Mouse (Mus musculus): ENCODE data around the gene Myo15b.
"Not testable (repeated sequence)": the region's sequence is repeated elsewhere in the genome, so short reads cannot be mapped to it uniquely, and the experiment has no call there.

Gene Myo15b

DNA sequence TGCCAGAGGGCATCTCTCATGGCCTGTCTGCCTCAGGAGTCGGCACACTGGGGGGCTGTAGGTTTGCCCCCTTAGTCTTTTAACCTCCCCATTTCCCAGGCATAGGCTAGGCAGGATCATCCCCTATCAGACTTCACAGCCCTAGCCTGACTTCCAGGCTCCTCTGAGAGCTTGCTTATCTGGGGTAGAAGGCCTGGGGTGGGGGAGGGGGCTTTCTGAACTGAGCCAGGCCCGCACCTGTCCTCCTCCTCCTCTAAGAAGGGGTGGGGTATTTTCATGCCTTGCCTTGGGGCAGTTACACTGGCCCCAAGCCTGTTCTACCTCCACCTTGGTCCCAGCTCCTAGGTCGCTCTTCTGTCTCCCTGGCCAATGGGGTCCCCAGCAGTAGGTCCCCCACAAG is 26.7 kb upstream of the Myo15b start:
- no peak for DNase-seq

- no peak for DNase-seq
Measured at GRCm38 (mm10) chr11:115832064-115832463, 26.1 kb upstream of the Myo15b start.

DNA sequence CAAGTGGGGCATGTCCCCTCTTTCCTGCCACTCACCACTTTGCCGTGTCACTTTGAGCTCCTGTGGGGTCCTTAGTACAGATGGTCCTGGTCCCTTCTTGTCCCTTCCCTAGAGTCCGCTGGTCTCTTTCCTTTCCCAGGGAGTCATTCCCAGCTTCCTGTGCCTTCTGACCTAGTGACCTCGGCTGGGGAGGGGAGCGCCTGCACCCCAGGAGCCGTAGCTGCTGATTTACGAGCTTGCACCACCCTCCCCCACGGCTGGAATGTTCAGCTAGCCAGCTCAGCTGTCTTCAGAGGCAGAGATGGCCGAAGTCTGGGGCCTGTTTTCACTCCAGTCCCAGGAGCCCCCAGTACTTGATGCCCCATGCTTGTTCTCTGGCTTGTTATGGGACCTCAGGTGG is 25.7 kb upstream of the Myo15b start:
- peak; percentile 94 to 97 for DNase-seq

DNA sequence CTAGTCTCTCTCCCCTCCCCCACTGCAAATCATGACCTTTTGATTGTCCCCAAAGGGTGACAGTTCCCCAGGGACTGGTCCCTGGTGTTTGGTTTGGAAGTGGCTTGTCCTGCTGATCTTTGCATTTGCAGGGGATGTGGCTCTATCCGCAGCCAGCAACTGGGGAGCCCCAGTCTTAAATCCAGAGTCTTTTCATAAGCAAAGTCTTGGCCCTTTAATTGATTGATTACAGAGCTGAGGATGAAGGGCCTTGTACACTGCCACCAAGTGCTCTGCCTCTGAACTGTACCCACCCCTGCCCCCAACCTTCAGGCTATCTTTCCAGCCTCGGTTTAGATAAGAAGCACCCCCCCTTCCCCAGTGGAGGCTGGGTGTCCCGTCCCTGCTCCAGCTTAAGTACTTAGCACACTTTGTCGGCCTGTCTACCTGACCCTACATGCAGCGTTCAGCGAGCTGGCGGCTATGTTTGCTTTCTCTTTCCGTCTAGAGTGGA is 25.1 kb upstream of the Myo15b start:
- DNase-seq: peak; percentile 67 to 80

DNA sequence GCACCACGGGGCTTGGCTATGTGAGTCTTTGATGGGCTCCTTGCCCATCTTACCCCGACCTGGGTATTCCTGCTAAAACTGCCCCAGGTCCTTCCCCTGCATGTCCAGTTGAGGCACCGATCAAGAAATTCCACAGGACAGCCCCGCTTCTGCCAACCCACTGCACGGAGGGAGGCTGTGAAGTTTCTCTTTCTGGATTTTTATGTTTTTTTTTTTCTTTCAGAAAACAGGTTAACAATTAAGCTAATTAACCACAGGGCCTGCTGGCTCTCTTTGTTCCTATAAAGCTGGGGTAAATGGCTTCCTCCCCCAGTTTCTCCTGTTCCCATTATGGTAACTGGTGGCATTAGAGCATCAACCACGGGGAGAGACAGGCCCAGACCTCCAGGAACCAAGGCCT is 24.2 kb upstream of the Myo15b start:
- peak; percentile 45 to 72 for DNase-seq

- peak in 1 of 2 experiments; percentile 78 for DNase-seq
Measured at GRCm38 (mm10) chr11:115836656-115837395, 21.4 kb upstream of the Myo15b start.

- DNase-seq: peak; percentile 67 to 78
Measured at GRCm38 (mm10) chr11:115837606-115838345, 20.4 kb upstream of the Myo15b start.

- peak; percentile 61 to 82 for DNase-seq
Measured at GRCm38 (mm10) chr11:115838895-115839311, 19.3 kb upstream of the Myo15b start.

GRCm38 (mm10) chr11:115839732-115840131 is 18.5 kb upstream of the Myo15b start:
- DNase-seq: no peak

- DNase-seq: no peak
Measured at GRCm38 (mm10) chr11:115841044-115841443, 17.2 kb upstream of the Myo15b start.

DNA sequence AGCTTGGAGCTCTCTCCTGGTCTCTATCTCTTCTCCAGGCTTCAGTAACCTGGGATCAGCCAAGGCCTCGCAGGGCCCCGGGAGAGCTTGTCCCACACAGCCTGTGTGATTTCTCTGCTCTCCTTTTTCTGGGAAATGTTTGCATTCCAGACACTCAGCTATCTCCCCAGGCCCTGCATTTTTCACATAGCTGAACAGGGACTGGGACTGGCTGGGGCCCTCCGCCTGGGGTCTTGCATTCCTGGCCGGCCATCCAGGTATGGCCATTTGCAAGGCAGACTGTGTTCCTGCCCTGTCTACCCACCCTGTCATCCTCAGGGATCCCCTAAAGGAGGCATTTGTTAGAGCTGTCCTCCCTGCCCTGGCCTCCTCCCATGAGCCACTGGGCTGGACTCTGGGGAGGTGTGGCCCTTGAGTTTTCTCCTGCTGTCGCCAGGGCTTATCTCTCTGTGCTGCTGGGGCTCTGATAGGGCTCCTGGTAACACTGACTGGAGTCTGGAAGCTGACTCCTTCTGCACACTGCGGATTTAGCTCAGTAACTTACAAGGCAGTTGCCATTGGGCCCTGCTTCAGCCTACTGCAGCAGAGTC is 16.1 kb upstream of the Myo15b start:
- peak in 1 of 2 experiments; percentile 67 for DNase-seq

- DNase-seq: peak in 1 of 2 experiments; percentile 58
Measured at GRCm38 (mm10) chr11:115843141-115843890, 14.9 kb upstream of the Myo15b start.

DNA sequence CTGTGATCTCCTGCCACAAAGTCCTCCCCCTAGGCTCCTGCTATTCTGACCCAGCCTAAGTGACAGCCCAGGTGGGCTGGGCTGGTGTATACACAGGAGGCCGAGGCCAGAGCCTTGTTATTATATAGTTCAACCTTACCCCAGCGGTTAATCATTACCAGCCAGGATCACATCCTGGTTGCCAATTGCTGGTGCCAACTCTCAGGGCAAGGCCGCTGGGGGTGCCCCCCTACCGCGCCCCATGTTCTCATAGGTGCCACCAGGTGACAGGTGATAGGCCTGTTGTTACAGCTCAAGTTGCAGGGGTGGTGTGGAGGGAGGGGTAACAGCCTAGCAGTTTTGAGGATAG is 14.3 kb upstream of the Myo15b start:
- DNase-seq: peak; percentile 89 to 97

- peak; percentile 61 to 88 for DNase-seq
Measured at GRCm38 (mm10) chr11:115844240-115844639, 14.0 kb upstream of the Myo15b start.

GRCm38 (mm10) chr11:115845819-115846218 is 12.4 kb upstream of the Myo15b start:
- no peak for DNase-seq

DNA sequence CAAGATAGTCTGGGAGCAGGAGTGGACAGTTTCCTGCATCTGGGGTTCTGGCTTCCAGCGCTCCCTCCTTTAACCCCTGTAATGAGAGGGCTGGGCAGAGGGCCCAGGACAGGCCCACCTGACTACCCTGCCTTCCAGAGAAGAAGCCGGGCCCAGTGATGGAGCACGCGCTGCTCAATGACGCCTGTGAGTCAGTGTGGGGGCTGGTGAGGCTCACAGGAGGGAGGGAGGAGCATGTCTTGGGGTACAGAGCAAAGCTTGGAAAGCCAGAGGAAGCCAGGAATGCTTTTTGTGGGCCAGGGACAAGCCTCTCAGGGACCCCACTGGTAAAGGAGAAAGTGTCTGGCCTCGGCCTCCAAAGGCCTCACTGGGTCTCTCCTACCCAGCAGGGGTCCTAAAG is 3.5 kb upstream of the Myo15b start:
- no peak for DNase-seq

- not testable (repeated sequence) for DNase-seq
Measured at GRCm38 (mm10) chr11:115857146-115857545, 1.1 kb upstream of the Myo15b start.

GRCm38 (mm10) chr11:115857936-115858335 is 270 bp upstream of the Myo15b start:
- peak; percentile 61 to 76 for DNase-seq

- DNase-seq: peak; percentile 88 to 92
Measured at GRCm38 (mm10) chr11:115859143-115859945, 1.1 kb downstream of the Myo15b start.

DNA sequence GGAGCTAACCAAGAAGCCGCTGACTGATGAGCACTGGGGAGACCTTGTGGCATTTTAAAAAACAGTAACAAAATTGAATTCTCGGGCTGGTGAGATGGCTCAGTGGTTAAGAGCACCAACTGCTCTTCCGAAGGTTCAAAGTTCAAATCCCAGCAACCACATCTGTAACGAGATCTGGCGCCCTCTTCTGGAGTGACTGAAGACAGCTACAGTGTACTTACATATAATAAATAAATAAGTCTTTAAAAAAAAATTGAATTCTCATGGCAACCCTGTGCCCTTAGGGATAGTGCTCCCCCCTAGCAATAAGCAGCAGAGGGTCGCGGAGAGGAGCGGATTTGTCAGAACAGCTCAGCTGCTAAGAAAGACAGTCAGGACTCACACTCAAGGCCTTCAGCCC is 5.7 kb downstream of the Myo15b start:
- DNase-seq: no peak

- no peak for DNase-seq
Measured at GRCm38 (mm10) chr11:115869393-115869792, 11.2 kb downstream of the Myo15b start.

DNA sequence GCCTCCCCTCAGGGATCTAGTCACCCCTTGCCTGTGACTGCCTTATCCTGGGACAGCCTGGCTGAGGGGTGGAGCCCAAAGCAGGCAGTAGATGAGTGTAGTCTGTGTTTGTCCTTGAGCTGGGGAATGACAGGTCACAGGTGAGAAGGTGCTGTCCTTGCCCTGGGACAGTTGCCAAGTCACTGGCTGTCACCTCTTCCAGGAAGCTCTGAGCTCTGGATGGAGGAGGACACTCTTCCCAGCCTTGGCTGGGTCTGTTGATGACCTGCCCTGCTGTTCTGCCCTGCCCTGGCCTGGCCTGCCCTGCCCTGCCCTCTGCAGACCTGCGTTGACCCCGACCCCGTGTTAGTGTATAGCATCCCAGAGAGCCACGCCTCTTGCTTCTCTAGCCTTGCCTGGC is 14.2 kb downstream of the Myo15b start:
- DNase-seq: no peak
